Mouse (Mus musculus): ENCODE results near the gene Lrrc29. TPM values are rescaled to one million over a fixed set of nuclear protein-coding genes. Genes with fewer than 3 reads are reported as not detected.

Gene Lrrc29
- polyA plus RNA-seq, 1 experiment from 2014 or later = 2.1 TPM

GRCm38 (mm10) chr8:105269075-105269458 is 57.0 kb downstream of the Lrrc29 start:
- H3K4me1 ChIP-seq (ENCODE audit: control insufficient read depth, insufficient read depth, low read length) = peaks cover 33% of the 10 kb centered on the region
- 8% methylated on average over 10 of the region's 10 CpGs for WGBS
- H3K27me3 ChIP-seq (ENCODE audit: control insufficient read depth, insufficient read depth, low read length) = peaks cover 69% of the 10 kb centered on the region
- H3K4me2 ChIP-seq (ENCODE audit: low read depth, low read length) = peak overlapping the region; percentile 69
- no peak overlapping the region for H3K27ac ChIP-seq (ENCODE audit: low read length)
- no peaks in the 10 kb centered on the region for H3K36me3 ChIP-seq (ENCODE audit: control insufficient read depth, insufficient read depth, low read length)
- H3K9ac ChIP-seq (ENCODE audit: low read length) = peak overlapping the region; percentile 61
- no peaks in the 10 kb centered on the region for H3K9me3 ChIP-seq (replicated peaks; ENCODE audit: control insufficient read depth, low read length)
- H3K4me3 ChIP-seq (replicated peaks; ENCODE audit: low read length) = peak overlapping the region; percentile 49
- ATAC-seq (ENCODE audit: insufficient read depth, low FRiP score) = no peak

GRCm38 (mm10) chr8:105268342-105269074 is 57.6 kb downstream of the Lrrc29 start:
- H3K27ac ChIP-seq (ENCODE audit: low read length) = no peak overlapping the region
- peak; percentile 26; the same call in 1 of the 2 replicates for ATAC-seq (ENCODE audit: insufficient read depth, low FRiP score)
- H3K9me3 ChIP-seq (replicated peaks; ENCODE audit: control insufficient read depth, low read length) = no peaks in the 10 kb centered on the region
- 4% methylated on average over 65 of the region's 65 CpGs for WGBS
- peaks cover 36% of the 10 kb centered on the region for H3K4me1 ChIP-seq (ENCODE audit: control insufficient read depth, insufficient read depth, low read length)
- no peaks in the 10 kb centered on the region for H3K36me3 ChIP-seq (ENCODE audit: control insufficient read depth, insufficient read depth, low read length)
- H3K27me3 ChIP-seq (ENCODE audit: control insufficient read depth, insufficient read depth, low read length) = peaks cover 67% of the 10 kb centered on the region
- H3K9ac ChIP-seq (ENCODE audit: low read length) = peak overlapping the region; percentile 61
- peak overlapping the region; percentile 69 for H3K4me2 ChIP-seq (ENCODE audit: low read depth, low read length)
- H3K4me3 ChIP-seq (replicated peaks; ENCODE audit: low read length) = peak overlapping the region; percentile 49

GRCm38 (mm10) chr8:105266775-105267174 is 59.3 kb downstream of the Lrrc29 start:
- no peaks in the 10 kb centered on the region for H3K9me3 ChIP-seq (replicated peaks; ENCODE audit: control insufficient read depth, low read length)
- H3K27ac ChIP-seq (ENCODE audit: low read length) = no peak overlapping the region
- H3K4me2 ChIP-seq (ENCODE audit: low read depth, low read length) = no peak overlapping the region
- H3K36me3 ChIP-seq (ENCODE audit: control insufficient read depth, insufficient read depth, low read length) = no peaks in the 10 kb centered on the region
- H3K9ac ChIP-seq (ENCODE audit: low read length) = no peak overlapping the region
- 45% methylated on average over 13 of the region's 13 CpGs for WGBS
- peaks cover 36% of the 10 kb centered on the region for H3K4me1 ChIP-seq (ENCODE audit: control insufficient read depth, insufficient read depth, low read length)
- H3K27me3 ChIP-seq (ENCODE audit: control insufficient read depth, insufficient read depth, low read length) = peaks cover 57% of the 10 kb centered on the region
- no peak overlapping the region for H3K4me3 ChIP-seq (replicated peaks; ENCODE audit: low read length)
- ATAC-seq (ENCODE audit: insufficient read depth, low FRiP score) = no peak

GRCm38 (mm10) chr8:105265128-105265527 is 61.0 kb downstream of the Lrrc29 start:
- H3K4me3 ChIP-seq (replicated peaks; ENCODE audit: low read length) = peak overlapping the region; percentile 67
- peaks cover 29% of the 10 kb centered on the region for H3K4me1 ChIP-seq (ENCODE audit: control insufficient read depth, insufficient read depth, low read length)
- H3K4me2 ChIP-seq (ENCODE audit: low read depth, low read length) = peak overlapping the region; percentile 94
- ATAC-seq (ENCODE audit: insufficient read depth, low FRiP score) = no peak
- no peaks in the 10 kb centered on the region for H3K36me3 ChIP-seq (ENCODE audit: control insufficient read depth, insufficient read depth, low read length)
- H3K9me3 ChIP-seq (replicated peaks; ENCODE audit: control insufficient read depth, low read length) = no peaks in the 10 kb centered on the region
- peaks cover 40% of the 10 kb centered on the region for H3K27me3 ChIP-seq (ENCODE audit: control insufficient read depth, insufficient read depth, low read length)
- no peak overlapping the region for H3K27ac ChIP-seq (ENCODE audit: low read length)
- peak overlapping the region; percentile 72 for H3K9ac ChIP-seq (ENCODE audit: low read length)
- 10% methylated on average over 10 of the region's 10 CpGs for whole genome bisulfite sequencing

GRCm38 (mm10) chr8:105264024-105264982 is 61.8 kb downstream of the Lrrc29 start, which contains the start of the genes Tradd and Fbxl8:
TSS of gene Tradd (minus strand) at chr8:105264609.
TSS of gene Fbxl8 (plus strand) at chr8:105264648.
- peaks cover 35% of the 10 kb centered on the region for H3K27me3 ChIP-seq (ENCODE audit: control insufficient read depth, insufficient read depth, low read length)
- peak; percentile 77 for ATAC-seq (ENCODE audit: insufficient read depth, low FRiP score)
- H3K9me3 ChIP-seq (replicated peaks; ENCODE audit: control insufficient read depth, low read length) = no peaks in the 10 kb centered on the region
- H3K27ac ChIP-seq (ENCODE audit: low read length) = no peak within 1 kb of the TSS
- H3K36me3 ChIP-seq (ENCODE audit: control insufficient read depth, insufficient read depth, low read length) = no peaks in the 10 kb centered on the region
- peak within 1 kb of the TSS; percentile 72 for H3K9ac ChIP-seq (ENCODE audit: low read length)
- peak within 1 kb of the TSS; percentile 94 for H3K4me2 ChIP-seq (ENCODE audit: low read depth, low read length)
- H3K4me1 ChIP-seq (ENCODE audit: control insufficient read depth, insufficient read depth, low read length) = peaks cover 29% of the 10 kb centered on the region
- WGBS = 1% methylated on average over 54 of the region's 54 CpGs
- H3K4me3 ChIP-seq (replicated peaks; ENCODE audit: low read length) = peak within 1 kb of the TSS; percentile 67

- peaks cover 25% of the 10 kb centered on the region for H3K4me1 ChIP-seq (ENCODE audit: control insufficient read depth, insufficient read depth, low read length)
- H3K9me3 ChIP-seq (replicated peaks; ENCODE audit: control insufficient read depth, low read length) = no peaks in the 10 kb centered on the region
- H3K36me3 ChIP-seq (ENCODE audit: control insufficient read depth, insufficient read depth, low read length) = no peaks in the 10 kb centered on the region
- no peak overlapping the region for H3K9ac ChIP-seq (ENCODE audit: low read length)
- H3K27ac ChIP-seq (ENCODE audit: low read length) = no peak overlapping the region
- no peak for ATAC-seq (ENCODE audit: insufficient read depth, low FRiP score)
- H3K4me2 ChIP-seq (ENCODE audit: low read depth, low read length) = peak overlapping the region; percentile 94
- peak overlapping the region; percentile 67 for H3K4me3 ChIP-seq (replicated peaks; ENCODE audit: low read length)
- WGBS = 45% methylated on average over 16 of the region's 16 CpGs
- H3K27me3 ChIP-seq (ENCODE audit: control insufficient read depth, insufficient read depth, low read length) = peaks cover 30% of the 10 kb centered on the region
These were observed 62.7 kb downstream of the Lrrc29 start for GRCm38 (mm10) chr8:105263244-105263912.

MicroRNAs encoded within 50 kb of the gene (microRNA counts, 519-probe panel; counts per million panel counts)
- microRNA mmu-miR-328 = 2,476 counts per million, percentile 53 among the panel's probes with 10 or more counts

Small RNA genes lying within 50 kb of the gene (microRNA-seq; reads per million reads assigned to microRNA genes)
- gene Gm27320 (not detected), gene Mir328 (181 reads per million, percentile 61 among the genes with 10 or more reads in this experiment)

Other genes with a start within 250 kb of the Lrrc29 start
- gene Ces3b, start 242.5 kb downstream of the Lrrc29 start, polyA plus RNA-seq (2015; fragmentation: Nextera tagmentation; extraction: Ambion mirVana) = not detected in 2 replicates
- gene Ces4a, start 194.5 kb downstream of the Lrrc29 start, polyA plus RNA-seq (2015; fragmentation: Nextera tagmentation; extraction: Ambion mirVana) = not detected in 2 replicates
- 41.8 and 46.1 TPM in 2 replicates for gene Cbfb, start 155.6 kb downstream of the Lrrc29 start, polyA plus RNA-seq (2015; fragmentation: Nextera tagmentation; extraction: Ambion mirVana)
- 29.1 and 30.1 TPM in 2 replicates for gene D230025D16Rik, start 101.1 kb downstream of the Lrrc29 start, polyA plus RNA-seq (2015; fragmentation: Nextera tagmentation; extraction: Ambion mirVana)
- 21.4 and 21.6 TPM in 2 replicates for gene B3gnt9, start 71.1 kb downstream of the Lrrc29 start, polyA plus RNA-seq (2015; fragmentation: Nextera tagmentation; extraction: Ambion mirVana)
- gene Tradd, start 61.7 kb downstream of the Lrrc29 start, polyA plus RNA-seq (2015; fragmentation: Nextera tagmentation; extraction: Ambion mirVana) = 32.9 and 36.1 TPM in 2 replicates
- 3.4 and 4.7 TPM in 2 replicates for gene Fbxl8, start 61.6 kb downstream of the Lrrc29 start, polyA plus RNA-seq (2015; fragmentation: Nextera tagmentation; extraction: Ambion mirVana)
- not detected in 2 replicates for gene Hsf4, start 56.5 kb downstream of the Lrrc29 start, polyA plus RNA-seq (2015; fragmentation: Nextera tagmentation; extraction: Ambion mirVana)
- gene Nol3, start 50.1 kb downstream of the Lrrc29 start, polyA plus RNA-seq (2015; fragmentation: Nextera tagmentation; extraction: Ambion mirVana) = 1.3 and 2.3 TPM in 2 replicates
- gene 4931428F04Rik, start 36.4 kb downstream of the Lrrc29 start, polyA plus RNA-seq (2015; fragmentation: Nextera tagmentation; extraction: Ambion mirVana) = 8.0 and 9.2 TPM in 2 replicates
- gene Exoc3l, start 30.2 kb downstream of the Lrrc29 start, polyA plus RNA-seq (2015; fragmentation: Nextera tagmentation; extraction: Ambion mirVana) = 8.7 and 11.9 TPM in 2 replicates
- gene E2f4, start 28.6 kb downstream of the Lrrc29 start, polyA plus RNA-seq (2015; fragmentation: Nextera tagmentation; extraction: Ambion mirVana) = 72.0 and 74.0 TPM in 2 replicates
- gene Elmo3, start 20.7 kb downstream of the Lrrc29 start, polyA plus RNA-seq (2015; fragmentation: Nextera tagmentation; extraction: Ambion mirVana) = 18.9 and 19.4 TPM in 2 replicates
- 124 and 131 TPM in 2 replicates for gene Tmem208, start 76 bp upstream of the Lrrc29 start, polyA plus RNA-seq (2015; fragmentation: Nextera tagmentation; extraction: Ambion mirVana)
- 2.2 and 2.5 TPM in 2 replicates for gene Fhod1, start 21.7 kb upstream of the Lrrc29 start, polyA plus RNA-seq (2015; fragmentation: Nextera tagmentation; extraction: Ambion mirVana)
- 1.5 and 1.7 TPM in 2 replicates for gene Slc9a5, start 22.6 kb upstream of the Lrrc29 start, polyA plus RNA-seq (2015; fragmentation: Nextera tagmentation; extraction: Ambion mirVana)
- gene Plekhg4, start 47.0 kb upstream of the Lrrc29 start, polyA plus RNA-seq (2015; fragmentation: Nextera tagmentation; extraction: Ambion mirVana) = 0.11 and 0.22 TPM in 2 replicates
- gene Kctd19, start 87.2 kb upstream of the Lrrc29 start, polyA plus RNA-seq (2015; fragmentation: Nextera tagmentation; extraction: Ambion mirVana) = not detected in 2 replicates
- 0.17 and 0.47 TPM in 2 replicates for gene Lrrc36, start 87.3 kb upstream of the Lrrc29 start, polyA plus RNA-seq (2015; fragmentation: Nextera tagmentation; extraction: Ambion mirVana)
- gene Tppp3, start 145.2 kb upstream of the Lrrc29 start, polyA plus RNA-seq (2015; fragmentation: Nextera tagmentation; extraction: Ambion mirVana) = 70.3 and 79.3 TPM in 2 replicates
- 33.8 and 34.6 TPM in 2 replicates for gene Zdhhc1, start 170.6 kb upstream of the Lrrc29 start, polyA plus RNA-seq (2015; fragmentation: Nextera tagmentation; extraction: Ambion mirVana)
- gene Hsd11b2, start 192.5 kb upstream of the Lrrc29 start, polyA plus RNA-seq (2015; fragmentation: Nextera tagmentation; extraction: Ambion mirVana) = 2.5 and 2.8 TPM in 2 replicates
- gene Atp6v0d1, start 239.8 kb upstream of the Lrrc29 start, polyA plus RNA-seq (2015; fragmentation: Nextera tagmentation; extraction: Ambion mirVana) = 83.5 and 90.6 TPM in 2 replicates